Mouse (Mus musculus) forebrain, embryonic 16.5 days (tissue): ENCODE measurements around the gene Cyth1. TPM values are rescaled to one million over a fixed set of nuclear protein-coding genes. Genes with fewer than 3 reads are reported as not detected.

Experiments used
- polyA plus RNA-seq: library from polyadenylated mRNA; unstranded; fragments of >200 nt; fragmentation: Nextera tagmentation; extraction: Ambion mirVana; gene quantifications from 2 replicates; pipeline ENCODE4 v1.2.1, GENCODE M21; 2015

Gene Cyth1
- polyA plus RNA-seq, 1 experiment from 2014 or later = 32.1 TPM

Other genes with a start within 250 kb of the Cyth1 start
- 0.22 and 0.37 TPM in 2 replicates for gene Dnah17, start 118.0 kb downstream of the Cyth1 start, polyA plus RNA-seq
- 15.8 and 20.2 TPM in 2 replicates for gene Usp36, start 41.7 kb upstream of the Cyth1 start, polyA plus RNA-seq
- gene Cep295nl, start 93.9 kb upstream of the Cyth1 start, polyA plus RNA-seq = 0.14 and 0.35 TPM in 2 replicates
- 79.8 and 79.9 TPM in 2 replicates for gene Timp2, start 107.1 kb upstream of the Cyth1 start, polyA plus RNA-seq
- 2.7 and 2.8 TPM in 2 replicates for gene Lgals3bp, start 153.5 kb upstream of the Cyth1 start, polyA plus RNA-seq
- gene Cant1, start 170.5 kb upstream of the Cyth1 start, polyA plus RNA-seq = 26.0 and 27.3 TPM in 2 replicates
- gene C1qtnf1, start 179.6 kb upstream of the Cyth1 start, polyA plus RNA-seq = 3.2 and 3.3 TPM in 2 replicates
- 6.7 and 7.1 TPM in 2 replicates for gene Engase, start 228.2 kb upstream of the Cyth1 start, polyA plus RNA-seq